Mouse (Mus musculus) olfactory bulb, adult 2 months (tissue): Measurements from ENCODE around the gene Tmem132b.

Experiments
- CTCF ChIP-seq: fragments of 200-500 bp; IDR thresholded peaks from 2 replicates; pipeline ENCODE4 v1.5.1; 2012; ENCODE audit warnings: low read depth, mild to moderate bottlenecking, low read length, moderate library complexity; ENCODE audit not compliant: insufficient read depth
- POLR2A ChIP-seq: fragments of 200-500 bp; IDR thresholded peaks from 2 replicates; pipeline ENCODE4 v1.6.1; 2012; ENCODE audit warnings: mild to moderate bottlenecking, low read depth, low read length, moderate library complexity; ENCODE audit not compliant: insufficient read depth

- no peak for TF ChIP-seq POLR2A
- no peak for TF ChIP-seq CTCF
These were observed 144.6 kb downstream of the Tmem132b start for GRCm38 (mm10) chr5:125676025-125676623.
